Mouse (Mus musculus): ENCODE results near the gene Spr.

Spr gene

DNA sequence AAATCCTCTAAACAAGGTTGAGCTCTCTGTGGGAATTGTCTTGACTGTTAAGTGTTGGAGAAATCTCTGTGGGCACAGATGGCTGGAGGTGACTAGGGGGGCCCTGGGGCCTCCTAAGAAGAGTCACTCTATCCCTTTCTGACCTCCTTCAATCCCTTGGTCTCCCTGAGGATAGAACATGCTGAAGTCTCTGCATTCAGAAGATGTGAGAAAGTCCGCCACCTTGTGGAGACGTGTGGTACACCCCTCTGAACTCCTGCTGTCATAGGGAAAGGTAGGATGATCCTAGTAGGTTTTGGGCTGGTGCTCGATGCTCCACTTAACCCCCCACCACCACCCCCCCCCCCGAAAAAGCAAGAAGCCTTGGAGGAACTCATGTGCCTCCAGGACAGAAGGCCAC is 5.9 kb downstream of the Spr start:
- peak; percentile 67 for DNase-seq (ENCODE audit: low spot score)

GRCm38 (mm10) chr6:85117545-85118511 is 19.7 kb downstream of the Spr start:
- DNase-seq (ENCODE audit: low spot score): peak; percentile 50

GRCm38 (mm10) chr6:85105033-85105615 is 32.4 kb downstream of the Spr start:
- DNase-seq (ENCODE audit: low spot score): no peak

- DNase-seq (ENCODE audit: low spot score): no peak
Measured at GRCm38 (mm10) chr6:85103321-85103720, 34.2 kb downstream of the Spr start.

DNA sequence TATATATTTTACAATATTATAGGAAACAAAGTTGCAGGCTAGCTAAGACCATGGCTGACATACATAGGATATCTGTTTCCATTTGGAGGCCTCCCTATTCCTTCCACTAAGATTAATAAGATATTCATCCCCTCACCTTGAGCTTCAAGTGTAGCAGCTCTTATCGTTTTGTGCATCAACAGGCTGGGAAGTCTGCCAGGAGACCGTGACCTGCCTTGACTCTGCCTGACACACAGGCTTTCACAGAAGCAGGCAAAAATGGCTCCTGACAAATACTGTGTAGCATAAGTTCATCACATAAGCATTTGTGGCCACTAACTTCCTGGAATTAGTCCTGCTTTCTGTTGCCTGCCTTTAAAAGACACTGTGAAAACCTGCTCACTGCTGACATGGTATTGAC is 41.1 kb downstream of the Spr start:
- no peak for DNase-seq (ENCODE audit: low spot score)

- DNase-seq (ENCODE audit: low spot score): no peak
Measured at GRCm38 (mm10) chr6:85087425-85087824, 50.1 kb downstream of the Spr start.

GRCm38 (mm10) chr6:85086645-85087044 is 50.9 kb downstream of the Spr start:
- DNase-seq (ENCODE audit: low spot score): no peak

All from ovary, postnatal 14 days (tissue).